ENCODE assay signal across 24 mouse cellular contexts in genomic region chr12:90735447-90735846, GRCm38 (mm10). TPM values are rescaled to one million over a fixed set of nuclear protein-coding genes. Genes with fewer than 3 reads are reported as not detected.
DNase-seq lines count a peak whose midpoint lies in the region; ATAC-seq and TF ChIP-seq lines count a peak whose summit lies in the region.
"Had no signal": no experiment of that assay in that cellular context is flagged by ENCODE, and none has a peak within 500 bp of the region (broad histone marks: within the 10 kb centered on the region; RNA-seq: fewer than 3 reads in every experiment).

No protein-coding gene starts in this region.

- H3K4me3 ChIP-seq in lung, embryonic 15.5 days, result no peak overlapping the region
- H3K4me3 ChIP-seq in cortical plate, adult 2 months (ENCODE audit: insufficient read depth, low read length), result 0 out of 2 replicates have a peak overlapping the region, but pooled peaks have one; percentile 11
- H3K4me3 ChIP-seq: embryonic facial prominence, embryonic 10.5 days; forebrain, embryonic 13.5 days; gastrocnemius, adult 2 months; heart, embryonic 15.5 days; hindbrain, embryonic 13.5 days had no signal

- no peak for DNase-seq in lung, postnatal 25 days (ENCODE audit: low spot score)
- DNase-seq in ovary, postnatal 14 days (ENCODE audit: low spot score), result no peak
- no peak for DNase-seq in heart, adult 11 months
- DNase-seq in left cerebral cortex, adult 8-10 months (ENCODE audit: low spot score in 2 of 2), result no peak
- DNase-seq: adrenal gland, postnatal 25 days; B cell, adult 2 months; cerebellum, adult 18-20 months; cerebellum, postnatal 10 days; forebrain, postnatal 0 days; gastrocnemius, adult 2 months; gastrocnemius, postnatal 25 days; heart, adult 18-20 months; heart, postnatal 14 days had no signal

- no peak for TF ChIP-seq CTCF in cortical plate, adult 2 months (IDR thresholded peaks at IDR 0.05; ENCODE audit: extremely low read depth, insufficient read depth, low read length)

- H3K36me3 ChIP-seq in lung, embryonic 15.5 days, result no peaks in the 10 kb centered on the region
- H3K36me3 ChIP-seq: embryonic facial prominence, embryonic 10.5 days; G1E; heart, embryonic 15.5 days; hindbrain, embryonic 13.5 days had no signal

- no peak overlapping the region for H3K4me2 ChIP-seq in lung, embryonic 15.5 days
- H3K4me2 ChIP-seq: forebrain, embryonic 13.5 days; heart, embryonic 11.5 days; heart, embryonic 15.5 days; hindbrain, embryonic 13.5 days had no signal

- H3K27me3 ChIP-seq in lung, embryonic 15.5 days, result no peaks in the 10 kb centered on the region
- H3K27me3 ChIP-seq: forebrain, embryonic 13.5 days; heart, embryonic 15.5 days; hindbrain, embryonic 13.5 days had no signal

- ATAC-seq in lung, embryonic 15.5 days (ENCODE audit: borderline replicate concordance, extremely low read depth, low FRiP score, low TSS enrichment), result peak; percentile 53; the same call in 1 of the 2 replicates
- ATAC-seq in monocyte, adult 5-6 weeks (replicated peaks; ENCODE audit: insufficient number of reproducible peaks, low FRiP score, low TSS enrichment, poor library complexity, severe bottlenecking), result 0 out of 2 replicates have a peak, but pooled peaks have one; percentile 46
- ATAC-seq: CD4-positive, CD25-positive, alpha-beta regulatory T cell, adult 4 months; forebrain, embryonic 13.5 days; forebrain, postnatal 0 days; hindbrain, postnatal 0 days had no signal

- peaks cover 13% of the 10 kb centered on the region; the same call in 1 of the 2 replicates for H3K4me1 ChIP-seq in lung, embryonic 15.5 days
- no peaks in the 10 kb centered on the region for H3K4me1 ChIP-seq in cortical plate, adult 2 months (ENCODE audit: control insufficient read depth, insufficient read depth, low read length)
- H3K4me1 ChIP-seq: hindbrain, embryonic 13.5 days had no signal

- no peak for TF ChIP-seq POLR2A in cortical plate, adult 2 months (IDR thresholded peaks at IDR 0.05; ENCODE audit: extremely low read depth, insufficient read depth, low read length)

- H3K27ac ChIP-seq in lung, embryonic 15.5 days, result no peak overlapping the region
- peak overlapping the region; percentile 37; the same call in 1 of the 2 replicates for H3K27ac ChIP-seq in cortical plate, adult 2 months (ENCODE audit: insufficient read depth, low read length)
- H3K27ac ChIP-seq: embryonic facial prominence, embryonic 10.5 days; forebrain, embryonic 13.5 days; gastrocnemius, adult 2 months; heart, embryonic 15.5 days; hindbrain, embryonic 13.5 days; hindbrain, postnatal 0 days had no signal

- H3K9me3 ChIP-seq in lung, embryonic 15.5 days, result no peaks in the 10 kb centered on the region
- H3K9me3 ChIP-seq: embryonic facial prominence, embryonic 10.5 days; forebrain, embryonic 13.5 days; G1E; heart, embryonic 15.5 days; hindbrain, embryonic 13.5 days had no signal

- no peak overlapping the region for H3K9ac ChIP-seq in lung, embryonic 15.5 days
- H3K9ac ChIP-seq: forebrain, embryonic 13.5 days; forebrain, postnatal 0 days; heart, embryonic 15.5 days; hindbrain, embryonic 13.5 days had no signal

- WGBS in lung, embryonic 15.5 days, result 65% methylated on average over 6 of the region's 6 CpGs

RNA-seq across cellular contexts. Expression of gene Dio2, which starts 2.8 kb away (rescaled TPM):
- polyA plus RNA-seq in lung, embryonic 15.5 days (2015; fragmentation: Nextera tagmentation; extraction: Ambion mirVana), result 0.44 and 0.69 TPM in 2 replicates
- polyA plus RNA-seq in cortical plate, adult 2 months (2012; rRNA removed), result 30.8 and 33.8 TPM in 2 replicates
- total RNA-seq in monocyte, adult 5-6 weeks (2017), result 0.21 TPM in 1 of 3 replicates, not detected in the others
- total RNA-seq in left cerebral cortex, adult 8-10 months (2022), result 10 to 100 TPM; 39.1 to 41.1 (median 40.2) TPM
- polyA plus RNA-seq: G1E had no signal

Comparison
In these comparisons a context has a peak if more than half of its experiments do, and no peak if none do; other contexts are left out.
1. RNA of gene Dio2, which starts 2.8 kb away (total RNA-seq): 39.1 to 41.1 TPM in left cerebral cortex, adult 8-10 months; 0.21 TPM in monocyte, adult 5-6 weeks; every median in the first group is over 10 times any median in the second.